8 mouse cellular contexts compared by ENCODE assay signal in the genomic region with DNA sequence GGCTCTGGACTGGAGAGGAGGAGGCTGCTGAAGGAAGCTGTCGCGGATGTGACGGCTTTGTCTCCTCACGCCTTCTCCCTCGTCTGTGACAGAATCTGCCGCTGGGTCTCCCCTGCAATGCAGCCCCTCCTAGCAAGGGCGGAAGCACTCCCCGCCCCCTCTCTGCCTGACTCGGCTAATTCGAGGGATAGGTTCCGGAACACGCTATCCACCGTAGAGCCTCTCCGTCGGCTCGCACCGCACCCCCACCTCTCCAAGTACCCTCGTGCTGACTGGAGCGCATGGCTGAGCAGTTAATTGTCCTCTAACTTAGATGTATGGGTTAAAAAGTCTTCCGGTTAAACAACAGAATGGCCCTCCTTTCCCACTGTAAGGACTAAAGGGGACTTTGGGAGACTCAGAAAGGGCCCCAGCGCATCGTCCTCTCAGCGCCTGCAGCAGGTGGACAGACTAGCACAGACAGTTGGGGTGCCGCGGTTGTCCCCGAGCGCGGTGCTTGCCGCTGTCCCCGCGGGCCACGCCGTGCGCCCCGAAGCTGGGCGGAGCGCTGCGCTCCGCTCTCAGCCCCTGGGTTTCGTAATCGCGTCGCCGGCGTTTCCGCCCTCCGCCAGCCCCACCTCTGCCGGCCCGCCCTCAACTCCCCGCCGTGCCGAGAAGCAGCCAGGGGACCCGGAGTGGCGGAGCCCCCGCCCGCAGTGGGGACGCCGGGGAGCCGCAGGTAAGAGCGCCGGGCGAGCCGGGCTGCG. TPM values are rescaled to one million over a fixed set of nuclear protein-coding genes. Genes with fewer than 3 reads are reported as not detected.
DNase-seq lines count a peak whose midpoint lies in the region; ATAC-seq and TF ChIP-seq lines count a peak whose summit lies in the region.

A gene (plus strand): TSS at position 585 of the 746 bp plus-strand sequence.

- no peak for TF ChIP-seq CTCF in Patski (IDR thresholded peaks at IDR 0.05)

- CTCF ChIA-PET in Patski (lab: Charles Lee) = interaction anchor here (0.6 to 2.6 kb wide), 7 partner anchors 10 to 248 kb away, joined by 3 to 12 read pairs (median 3); a partner anchor contains a TSS

- DNase-seq in Patski (ENCODE audit: low read depth, low spot score) = no peak
- DNase-seq in cerebellum, postnatal 14 days = peak; percentile 87 to 89
- DNase-seq in frontal cortex, postnatal 25 days (ENCODE audit: low spot score in 2 of 2) = peak; percentile 70 to 82
- peak; percentile 77 to 82 for DNase-seq in layer of hippocampus, postnatal 25 days (ENCODE audit: extremely low spot score in 1 of 2, low spot score in 1 of 2)
- peak; percentile 90 for DNase-seq in lung, postnatal 14 days
- peak; percentile 59 for DNase-seq in retina, adult 2 months (ENCODE audit: low read depth, low spot score)
- DNase-seq in thymus, postnatal 25 days = peak; percentile 93

- WGBS in hindbrain, embryonic 13.5 days = under 1% methylated on average over 64 of the region's 64 CpGs

- in situ Hi-C loops in Patski (cut with MboI; ENCODE audit: low pct_unique_long_range_greater_than_20kb) = no loop called here

- H3K27ac ChIP-seq in hindbrain, embryonic 13.5 days = peak within 1 kb of the TSS; percentile 99

- peaks cover 65% of the 10 kb centered on the region for H3K4me1 ChIP-seq in hindbrain, embryonic 13.5 days (replicated peaks)

- POLR2A ChIA-PET in Patski (lab: Charles Lee) = interaction anchor here (0.6 to 6.7 kb wide), 6 partner anchors 10 to 200 kb away, joined by 3 to 39 read pairs (median 4); a partner anchor contains a TSS

- peak; percentile 61 for ATAC-seq in Patski
- peak; percentile 91 for ATAC-seq in hindbrain, embryonic 13.5 days (ENCODE audit: low FRiP score)

- H3K9me3 ChIP-seq in hindbrain, embryonic 13.5 days = no peaks in the 10 kb centered on the region

- no peaks in the 10 kb centered on the region for H3K27me3 ChIP-seq in Patski
- no peaks in the 10 kb centered on the region for H3K27me3 ChIP-seq in hindbrain, embryonic 13.5 days

- peaks cover 42% of the 10 kb centered on the region for H3K36me3 ChIP-seq in hindbrain, embryonic 13.5 days

- H3K9ac ChIP-seq in hindbrain, embryonic 13.5 days = peak within 1 kb of the TSS; percentile 95

- peak within 1 kb of the TSS; percentile 88 for H3K4me2 ChIP-seq in hindbrain, embryonic 13.5 days

- peak within 1 kb of the TSS; percentile 88 for H3K4me3 ChIP-seq in hindbrain, embryonic 13.5 days

RNA-seq across cellular contexts. Expression of the gene that starts here (rescaled TPM):
- polyA plus RNA-seq in Patski (2021) = 165 TPM
- polyA plus RNA-seq in hindbrain, embryonic 13.5 days (2015; fragmentation: Nextera tagmentation; extraction: Ambion mirVana) = 65.5 and 68.9 TPM in 2 replicates
- 10 to 100 TPM; 73.5 to 83.9 TPM for total RNA-seq in layer of hippocampus, postnatal 25 days (2021)
